Mouse (Mus musculus) heart, embryonic 16.5 days (tissue): Measurements from ENCODE around the gene Pus7l. TPM values are rescaled to one million over a fixed set of nuclear protein-coding genes. Genes with fewer than 3 reads are reported as not detected.

Experiments
- polyA plus RNA-seq: library from polyadenylated mRNA; unstranded; fragments of >200 nt; fragmentation: Nextera tagmentation; extraction: Ambion mirVana; gene quantifications from 2 replicates; pipeline ENCODE4 v1.2.1, GENCODE M21; 2015

Gene Pus7l
- polyA plus RNA-seq, 1 experiment from 2014 or later: 5.6 TPM

Other genes with a start within 250 kb of the Pus7l start
- gene Adamts20, start 78.1 kb downstream of the Pus7l start, polyA plus RNA-seq: 0.76 and 0.90 TPM in 2 replicates
- gene Irak4, start 96 bp upstream of the Pus7l start, polyA plus RNA-seq: 5.4 and 5.6 TPM in 2 replicates
- gene Twf1, start 46.3 kb upstream of the Pus7l start, polyA plus RNA-seq: 41.9 and 44.7 TPM in 2 replicates
- gene Tmem117, start 85.7 kb upstream of the Pus7l start, polyA plus RNA-seq: 2.5 and 2.6 TPM in 2 replicates